Mouse (Mus musculus): ENCODE data around the gene Mef2c. TPM values are rescaled to one million over a fixed set of nuclear protein-coding genes. Genes with fewer than 3 reads are reported as not detected.

Mef2c gene
- 18.0 and 36.8 TPM in 2 replicates for polyA plus RNA-seq (2012; rRNA removed)

GRCm38 (mm10) chr13:83503919-83504318, at the start of gene Mef2c:
Mef2c (plus strand) TSS chr13:83504034.
- no peaks in the 10 kb centered on the region for H3K4me1 ChIP-seq (ENCODE audit: control insufficient read depth, insufficient read depth, low read length)
- TF ChIP-seq CTCF (IDR thresholded peaks at IDR 0.05; ENCODE audit: insufficient read depth, low read length) (no peak), POLR2A (IDR thresholded peaks at IDR 0.05; ENCODE audit: borderline replicate concordance, extremely low read depth, low read depth, low read length) (no peak)
- 91% methylated on average over 7 of the region's 7 CpGs for WGBS
- no peak within 1 kb of the TSS for H3K4me3 ChIP-seq (replicated peaks; ENCODE audit: extremely low read depth, low read depth, low read length)
- DNase-seq: no peak

GRCm38 (mm10) chr13:83458729-83459128, 45.1 kb upstream of the Mef2c start:
- no peaks in the 10 kb centered on the region for H3K4me1 ChIP-seq (ENCODE audit: control insufficient read depth, insufficient read depth, low read length)
- DNase-seq: no peak
- H3K4me3 ChIP-seq (replicated peaks; ENCODE audit: extremely low read depth, low read depth, low read length): no peak overlapping the region
- no peak for TF ChIP-seq POLR2A (IDR thresholded peaks at IDR 0.05; ENCODE audit: borderline replicate concordance, extremely low read depth, low read depth, low read length)
- TF ChIP-seq CTCF (IDR thresholded peaks at IDR 0.05; ENCODE audit: insufficient read depth, low read length): no peak

- WGBS: 95% methylated on average over 3 of the region's 3 CpGs
- TF ChIP-seq CTCF (IDR thresholded peaks at IDR 0.05; ENCODE audit: insufficient read depth, low read length) (no peak), POLR2A (IDR thresholded peaks at IDR 0.05; ENCODE audit: borderline replicate concordance, extremely low read depth, low read depth, low read length) (no peak)
Observed at GRCm38 (mm10) chr13:83459600-83459999, 44.2 kb upstream of the Mef2c start.

GRCm38 (mm10) chr13:83460620-83461019, 43.2 kb upstream of the Mef2c start:
- DNase-seq: no peak
- 87% methylated on average over 1 of the region's 1 CpGs for WGBS
- TF ChIP-seq POLR2A (IDR thresholded peaks at IDR 0.05; ENCODE audit: borderline replicate concordance, extremely low read depth, low read depth, low read length): no peak
- TF ChIP-seq CTCF (IDR thresholded peaks at IDR 0.05; ENCODE audit: insufficient read depth, low read length): no peak
- no peaks in the 10 kb centered on the region for H3K4me1 ChIP-seq (ENCODE audit: control insufficient read depth, insufficient read depth, low read length)
- no peak overlapping the region for H3K4me3 ChIP-seq (replicated peaks; ENCODE audit: extremely low read depth, low read depth, low read length)

More at GRCm38 (mm10) chr13:83459600-83459999, 44.2 kb upstream of the Mef2c start:
- no peaks in the 10 kb centered on the region for H3K4me1 ChIP-seq (ENCODE audit: control insufficient read depth, insufficient read depth, low read length)
- no peak overlapping the region for H3K4me3 ChIP-seq (replicated peaks; ENCODE audit: extremely low read depth, low read depth, low read length)
- no peak for DNase-seq

GRCm38 (mm10) chr13:83461556-83461955, 42.3 kb upstream of the Mef2c start:
- TF ChIP-seq POLR2A (IDR thresholded peaks at IDR 0.05; ENCODE audit: borderline replicate concordance, extremely low read depth, low read depth, low read length) (no peak), CTCF (IDR thresholded peaks at IDR 0.05; ENCODE audit: insufficient read depth, low read length) (no peak)
- H3K4me1 ChIP-seq (ENCODE audit: control insufficient read depth, insufficient read depth, low read length): no peaks in the 10 kb centered on the region
- WGBS: 77% methylated on average over 2 of the region's 2 CpGs
- no peak for DNase-seq
- no peak overlapping the region for H3K4me3 ChIP-seq (replicated peaks; ENCODE audit: extremely low read depth, low read depth, low read length)

- no peaks in the 10 kb centered on the region for H3K4me1 ChIP-seq (ENCODE audit: control insufficient read depth, insufficient read depth, low read length)
- no peak overlapping the region for H3K4me3 ChIP-seq (replicated peaks; ENCODE audit: extremely low read depth, low read depth, low read length)
- 84% methylated on average over 5 of the region's 5 CpGs for WGBS
Observed at GRCm38 (mm10) chr13:83466756-83467155, 37.1 kb upstream of the Mef2c start.

GRCm38 (mm10) chr13:83468794-83469193, 35.0 kb upstream of the Mef2c start:
- Histone ChIP-seq H3K4me3 (replicated peaks; ENCODE audit: extremely low read depth, low read depth, low read length) (no peak overlapping the region), H3K4me1 (ENCODE audit: control insufficient read depth, insufficient read depth, low read length) (no peaks in the 10 kb centered on the region)
- TF ChIP-seq CTCF (IDR thresholded peaks at IDR 0.05; ENCODE audit: insufficient read depth, low read length) (no peak), POLR2A (IDR thresholded peaks at IDR 0.05; ENCODE audit: borderline replicate concordance, extremely low read depth, low read depth, low read length) (no peak)
- 63% methylated on average over 3 of the region's 3 CpGs for WGBS
- DNase-seq: no peak

More at GRCm38 (mm10) chr13:83466756-83467155, 37.1 kb upstream of the Mef2c start:
- TF ChIP-seq CTCF (IDR thresholded peaks at IDR 0.05; ENCODE audit: insufficient read depth, low read length) (no peak), POLR2A (IDR thresholded peaks at IDR 0.05; ENCODE audit: borderline replicate concordance, extremely low read depth, low read depth, low read length) (no peak)
- no peak for DNase-seq

- no peak for DNase-seq
- 74% methylated on average over 2 of the region's 2 CpGs for WGBS
- Histone ChIP-seq H3K4me3 (replicated peaks; ENCODE audit: extremely low read depth, low read depth, low read length) (no peak overlapping the region), H3K4me1 (ENCODE audit: control insufficient read depth, insufficient read depth, low read length) (no peaks in the 10 kb centered on the region)
- TF ChIP-seq POLR2A (IDR thresholded peaks at IDR 0.05; ENCODE audit: borderline replicate concordance, extremely low read depth, low read depth, low read length): no peak
- no peak for TF ChIP-seq CTCF (IDR thresholded peaks at IDR 0.05; ENCODE audit: insufficient read depth, low read length)
Observed at GRCm38 (mm10) chr13:83473755-83474154, 30.1 kb upstream of the Mef2c start.

GRCm38 (mm10) chr13:83480388-83480787, 23.4 kb upstream of the Mef2c start:
- 68% methylated on average over 3 of the region's 3 CpGs for WGBS
- H3K4me3 ChIP-seq (replicated peaks; ENCODE audit: extremely low read depth, low read depth, low read length): no peak overlapping the region
- TF ChIP-seq POLR2A (IDR thresholded peaks at IDR 0.05; ENCODE audit: borderline replicate concordance, extremely low read depth, low read depth, low read length): no peak
- no peak for DNase-seq
- H3K4me1 ChIP-seq (ENCODE audit: control insufficient read depth, insufficient read depth, low read length): no peaks in the 10 kb centered on the region

GRCm38 (mm10) chr13:83481310-83481709, 22.5 kb upstream of the Mef2c start:
- no peaks in the 10 kb centered on the region for H3K4me1 ChIP-seq (ENCODE audit: control insufficient read depth, insufficient read depth, low read length)
- H3K4me3 ChIP-seq (replicated peaks; ENCODE audit: extremely low read depth, low read depth, low read length): no peak overlapping the region
- 55% methylated on average over 7 of the region's 7 CpGs for WGBS
- no peak for TF ChIP-seq POLR2A (IDR thresholded peaks at IDR 0.05; ENCODE audit: borderline replicate concordance, extremely low read depth, low read depth, low read length)
- DNase-seq: no peak
